Mouse (Mus musculus) liver (tissue): Measurements from ENCODE around the gene Chd1l.
A peak's percentile ranks its signal among the peaks of the same experiment; 100 is the strongest.

Experiments
- DNase-seq: peaks from one replicate; pipeline ENCODE4 v3.0.0-alpha.2; 2020; ENCODE audit warnings: mixed read lengths

The Chd1l gene

DNA sequence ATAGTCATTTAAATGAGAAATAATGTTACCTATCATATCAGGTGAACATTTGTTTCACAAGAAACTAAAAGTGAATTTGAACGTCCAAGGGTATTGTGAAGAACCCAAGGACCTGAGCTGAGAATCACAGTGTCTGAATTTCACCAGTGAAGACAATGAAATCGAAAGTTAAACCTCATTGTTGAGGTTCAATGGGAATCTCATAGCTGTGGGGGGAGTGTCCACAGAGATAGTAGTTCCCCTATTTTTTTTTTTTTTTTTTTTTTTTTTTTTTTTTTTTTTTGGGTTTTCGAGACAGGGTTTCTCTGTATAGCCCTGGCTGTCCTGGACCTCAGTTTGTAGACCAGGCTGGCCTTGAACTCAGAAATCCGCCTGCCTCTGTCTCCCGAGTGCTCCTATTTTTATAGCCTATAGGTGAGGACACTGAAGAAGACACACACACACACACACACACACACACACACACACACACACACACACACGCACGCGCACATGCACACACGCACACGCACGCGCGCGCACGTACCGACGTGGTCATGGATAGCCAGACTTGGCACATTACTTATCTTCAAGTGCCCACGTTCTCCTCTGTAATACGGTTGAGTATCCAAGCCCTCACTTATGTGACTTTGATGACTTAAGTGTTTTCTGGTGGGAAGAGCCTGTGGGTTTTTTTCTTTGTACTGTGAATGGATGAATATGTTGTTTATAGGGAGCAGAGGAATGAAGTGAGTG lies 7.3 kb upstream of the Chd1l start:
- no peak for DNase-seq

DNA sequence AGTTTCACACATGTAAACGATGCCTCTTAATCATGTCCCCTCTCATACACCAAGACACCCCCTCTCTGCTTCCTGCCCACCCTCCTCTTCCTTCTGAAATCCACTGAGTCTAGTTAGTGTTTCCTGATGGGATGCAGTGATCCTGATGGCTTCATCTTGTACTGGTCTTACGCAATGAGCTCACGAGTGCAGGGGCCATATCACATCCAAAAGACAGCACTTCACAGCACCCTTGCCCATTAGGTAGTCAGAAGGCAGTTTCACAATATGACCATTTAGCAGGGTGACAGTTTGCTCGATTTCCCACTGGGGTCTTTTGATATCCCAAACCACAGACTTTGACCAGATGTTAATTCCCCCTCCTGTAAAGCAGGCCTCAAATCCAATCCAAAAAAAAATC lies 5.9 kb upstream of the Chd1l start:
- DNase-seq, result no peak

DNA sequence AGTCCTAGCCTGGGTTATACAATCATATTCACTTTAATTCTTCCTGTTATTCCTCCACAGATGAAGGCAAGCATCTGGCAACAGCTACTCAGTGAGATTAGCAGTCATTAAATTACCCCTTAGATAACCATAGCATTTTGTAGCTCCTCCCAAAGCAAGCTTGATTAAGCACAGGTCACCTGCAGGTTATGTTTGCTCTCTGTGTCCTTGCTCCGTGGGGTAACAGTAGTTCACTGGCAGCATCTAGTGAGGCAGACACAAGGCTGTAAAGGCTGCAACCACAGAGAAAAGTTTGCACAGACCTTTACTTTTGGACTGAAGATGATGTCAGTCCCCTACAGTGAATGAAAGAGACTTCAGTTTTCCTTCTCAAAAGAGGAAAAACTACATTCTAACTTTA lies 5.2 kb upstream of the Chd1l start:
- DNase-seq, result no peak

GRCm38 (mm10) chr3:97611021-97611420 lies 1.0 kb upstream of the Chd1l start:
- DNase-seq, result no peak

DNA sequence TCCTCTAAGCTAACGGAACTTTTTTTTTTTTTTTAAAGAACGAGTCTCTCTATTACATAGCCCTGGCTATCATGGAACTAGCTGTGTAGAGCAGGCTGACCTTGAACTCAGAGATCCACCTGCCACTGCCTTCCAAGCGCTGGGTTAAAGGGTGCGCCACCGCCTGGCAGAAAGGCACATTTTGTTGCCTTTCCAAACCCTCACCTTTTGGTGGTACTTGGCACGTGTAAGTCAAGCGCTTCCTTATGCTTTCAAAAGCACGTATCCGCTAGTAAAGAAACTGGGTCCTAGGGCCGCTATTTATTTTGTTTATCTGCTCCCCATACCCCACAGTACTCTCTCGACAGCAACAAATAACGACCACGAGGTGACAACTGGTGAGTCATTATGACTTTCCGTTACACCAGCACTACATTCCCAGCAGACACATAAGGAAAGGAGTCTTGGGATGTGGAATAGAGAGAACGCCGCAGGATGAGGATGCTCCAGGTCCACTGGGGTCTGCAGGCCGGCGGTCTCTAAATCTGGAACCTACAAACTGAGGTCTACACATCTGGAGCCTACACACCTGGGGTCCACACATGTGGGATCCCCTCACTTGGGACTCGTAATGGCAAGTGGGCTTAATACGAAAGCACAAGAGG lies 680 bp downstream of the Chd1l start:
- DNase-seq, result peak; percentile 76

DNA sequence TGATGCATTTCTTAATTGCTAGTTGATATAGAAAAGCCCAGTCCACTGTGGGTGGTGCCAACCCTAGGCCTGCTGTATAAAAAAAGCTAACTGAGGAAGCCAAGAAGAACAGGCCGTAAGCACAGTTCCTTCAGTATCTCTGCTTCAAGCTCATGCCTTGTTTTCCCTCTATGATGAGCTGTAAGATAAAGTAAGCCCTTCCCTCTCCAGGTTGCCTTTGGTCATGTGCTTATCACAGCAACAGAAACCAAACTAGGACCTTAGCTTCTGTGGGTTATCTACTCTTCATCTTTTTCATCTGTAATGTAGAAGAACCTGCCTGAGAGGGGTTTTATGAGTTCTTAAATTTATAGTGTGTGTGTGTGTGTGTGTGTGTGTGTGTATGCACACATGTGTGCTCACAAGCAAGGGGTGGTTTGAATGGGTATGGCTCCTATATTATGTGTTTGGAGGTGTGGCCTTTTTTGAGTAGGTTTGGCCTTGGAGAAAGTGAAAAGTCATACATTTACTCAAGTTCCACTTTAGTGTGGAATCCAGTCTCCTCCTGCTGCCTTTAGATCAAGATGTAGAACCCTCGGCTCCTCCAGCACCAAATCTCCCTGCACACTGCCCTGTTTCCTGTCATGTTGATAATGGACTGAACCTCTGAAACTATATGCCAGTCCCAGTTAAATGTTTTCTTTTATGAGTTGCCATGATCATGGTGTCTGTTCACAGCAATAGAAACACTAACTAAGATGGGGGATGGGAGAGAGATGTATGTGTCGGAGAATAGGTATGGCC lies 9.8 kb downstream of the Chd1l start:
- DNase-seq, result no peak

- DNase-seq, result no peak
Observed at GRCm38 (mm10) chr3:97596796-97597195, 13.2 kb downstream of the Chd1l start.

DNA sequence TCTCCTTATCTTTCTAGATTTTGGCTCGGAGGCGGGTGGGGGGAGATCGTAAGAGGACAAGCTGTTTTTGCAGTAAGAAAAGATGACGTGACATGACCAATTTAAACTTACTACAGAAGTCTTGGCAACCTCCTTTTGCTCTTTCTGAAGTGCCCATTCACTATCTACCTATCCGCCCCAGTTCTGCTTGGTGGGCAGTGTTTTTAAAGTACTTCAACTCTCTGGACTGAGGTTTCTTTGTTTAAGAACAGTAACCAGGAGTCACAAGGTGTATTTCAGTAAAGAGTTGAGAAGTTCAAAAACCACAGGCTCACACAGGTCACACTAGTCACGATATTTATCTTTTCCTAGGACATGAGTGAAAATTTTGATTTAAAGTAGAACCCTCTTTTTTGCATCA lies 14.9 kb downstream of the Chd1l start:
- DNase-seq, result no peak

- no peak for DNase-seq
Observed at GRCm38 (mm10) chr3:97594140-97594539, 15.9 kb downstream of the Chd1l start.

DNA sequence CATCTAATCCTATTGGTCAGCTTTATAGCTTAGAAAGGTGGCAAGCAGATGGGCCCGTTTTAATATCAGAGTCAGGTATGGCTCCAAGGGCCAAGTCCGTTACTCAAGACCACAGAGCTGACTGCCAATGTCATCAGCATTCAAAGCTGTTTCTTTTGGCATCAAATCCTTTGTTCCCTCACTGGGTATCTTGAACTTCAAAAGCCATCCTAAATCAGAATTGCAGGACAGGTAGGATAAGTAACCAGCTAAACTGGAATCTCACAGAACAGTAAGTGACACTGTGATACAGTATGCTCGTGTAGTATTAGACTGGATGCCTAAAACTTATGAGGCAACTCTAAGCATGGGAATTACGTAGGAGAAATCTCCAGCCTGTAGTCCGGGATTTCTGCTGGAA lies 16.9 kb downstream of the Chd1l start:
- DNase-seq, result no peak

GRCm38 (mm10) chr3:97590699-97591098 lies 19.3 kb downstream of the Chd1l start:
- no peak for DNase-seq

DNA sequence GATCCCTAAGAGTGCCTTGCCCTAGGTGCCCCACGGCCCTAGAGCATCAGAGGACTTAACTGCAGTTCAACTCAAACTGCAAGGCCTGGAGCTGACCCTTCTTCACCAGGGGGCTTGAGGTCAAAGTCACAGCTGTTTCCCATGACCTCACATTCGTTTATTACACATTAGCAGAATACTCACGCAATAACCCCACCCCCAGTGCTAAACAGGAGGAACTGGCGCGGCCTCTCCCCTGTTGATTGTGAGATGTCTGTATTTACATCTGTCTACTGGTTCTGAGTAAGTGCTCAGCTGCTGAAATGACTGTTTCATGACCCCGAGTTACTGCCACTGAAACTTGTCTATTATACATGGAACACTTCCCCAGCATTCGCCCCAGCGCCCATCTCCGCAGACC lies 22.3 kb downstream of the Chd1l start:
- no peak for DNase-seq

DNA sequence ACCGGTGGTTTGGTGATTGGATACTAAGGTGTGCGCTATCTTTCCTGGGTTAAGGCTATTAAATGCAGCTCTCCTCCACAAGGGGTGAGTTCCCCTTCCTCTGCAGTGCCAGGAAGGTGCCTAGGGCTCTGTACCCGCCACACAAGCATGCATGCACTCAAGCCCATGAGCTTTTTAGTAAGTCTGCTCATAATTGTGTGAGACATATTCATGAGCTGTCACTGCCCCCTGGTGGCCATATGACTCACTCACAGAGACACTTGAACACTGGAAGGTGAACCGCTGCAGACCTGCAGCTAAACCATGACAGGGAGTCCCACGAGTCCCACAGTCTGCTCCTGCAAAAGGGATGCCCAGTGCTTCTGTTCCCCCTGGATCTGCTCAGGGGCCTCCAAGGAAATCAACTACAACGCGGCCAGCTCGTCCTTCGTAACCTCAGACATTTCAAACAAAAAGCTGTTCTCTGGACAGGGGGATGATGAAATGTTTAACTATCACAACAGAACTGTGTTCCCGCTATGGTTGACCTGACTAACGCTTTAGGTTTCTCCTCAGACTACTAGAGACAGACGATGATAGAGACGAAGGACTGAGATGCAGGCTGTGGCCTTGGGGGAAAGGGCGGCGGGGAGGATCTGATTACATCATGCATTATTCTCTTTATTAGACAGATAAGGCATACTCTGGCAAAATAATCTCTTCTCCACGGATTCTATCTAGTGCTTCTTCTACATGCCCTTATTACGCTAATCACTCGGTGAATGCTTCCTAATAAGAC lies 24.4 kb downstream of the Chd1l start:
- peak; percentile 76 for DNase-seq

GRCm38 (mm10) chr3:97573807-97574206 lies 36.2 kb downstream of the Chd1l start:
- no peak for DNase-seq

GRCm38 (mm10) chr3:97564588-97564987 lies 45.4 kb downstream of the Chd1l start:
- no peak for DNase-seq

DNA sequence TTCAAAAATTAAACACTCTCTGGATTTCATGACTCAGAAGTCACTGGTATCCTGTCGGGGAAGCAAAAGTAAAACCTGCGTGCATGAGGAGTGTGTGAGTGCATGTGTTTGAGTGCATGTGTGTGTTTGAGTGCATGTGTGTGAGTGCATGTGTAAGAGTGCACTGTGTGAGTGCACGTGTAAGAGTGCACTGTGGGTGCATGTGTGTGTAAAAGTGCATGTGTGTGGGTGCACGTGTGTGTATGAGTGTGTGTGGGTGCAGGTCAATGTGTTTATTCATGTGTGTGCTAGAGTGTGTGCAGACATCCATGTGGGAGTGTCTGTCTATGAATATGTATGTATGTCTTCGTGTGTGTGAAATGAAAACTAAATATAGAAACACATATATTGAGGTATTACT lies 51.4 kb downstream of the Chd1l start:
- DNase-seq, result no peak

DNA sequence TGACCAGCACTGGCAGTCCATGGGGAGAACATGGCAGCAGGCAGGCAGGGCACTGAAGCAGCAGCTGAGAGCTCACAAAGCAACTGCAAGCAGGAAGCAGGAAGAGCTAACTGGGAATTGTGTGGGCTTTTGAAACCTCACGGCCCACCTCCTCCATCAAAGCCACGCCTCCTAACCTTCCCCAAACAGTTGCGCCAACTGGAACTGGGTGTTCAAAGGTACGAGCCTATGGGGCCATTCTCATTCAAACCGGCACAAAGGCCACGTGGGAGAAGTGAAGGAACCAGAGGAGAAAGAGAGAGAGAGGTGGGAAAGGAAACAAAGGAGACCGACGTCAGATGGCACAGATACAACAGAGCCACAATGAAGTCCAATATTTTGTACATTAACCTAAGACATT lies 63.8 kb downstream of the Chd1l start:
- no peak for DNase-seq

DNA sequence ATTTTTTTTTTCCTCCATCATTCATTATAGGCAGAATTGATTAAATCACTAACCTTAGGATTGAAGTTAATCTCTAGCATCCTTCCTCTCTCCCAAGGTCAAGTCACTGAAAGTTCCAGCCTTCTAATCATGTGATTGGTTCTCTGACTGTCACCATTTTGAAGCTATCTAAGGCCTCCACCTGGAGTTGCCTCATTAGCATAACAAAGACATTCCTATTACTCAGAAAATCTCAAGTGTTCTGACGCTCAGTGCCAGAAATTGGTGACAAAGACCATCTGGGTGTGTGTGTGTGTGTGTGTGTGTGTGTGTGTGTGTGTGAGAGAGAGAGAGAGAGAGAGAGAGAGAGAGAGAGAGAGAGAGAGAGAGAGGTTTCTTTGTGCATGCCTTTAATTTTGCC lies 69.8 kb downstream of the Chd1l start:
- no peak for DNase-seq

- no peak for DNase-seq
Observed at GRCm38 (mm10) chr3:97538634-97539033, 71.4 kb downstream of the Chd1l start.

DNA sequence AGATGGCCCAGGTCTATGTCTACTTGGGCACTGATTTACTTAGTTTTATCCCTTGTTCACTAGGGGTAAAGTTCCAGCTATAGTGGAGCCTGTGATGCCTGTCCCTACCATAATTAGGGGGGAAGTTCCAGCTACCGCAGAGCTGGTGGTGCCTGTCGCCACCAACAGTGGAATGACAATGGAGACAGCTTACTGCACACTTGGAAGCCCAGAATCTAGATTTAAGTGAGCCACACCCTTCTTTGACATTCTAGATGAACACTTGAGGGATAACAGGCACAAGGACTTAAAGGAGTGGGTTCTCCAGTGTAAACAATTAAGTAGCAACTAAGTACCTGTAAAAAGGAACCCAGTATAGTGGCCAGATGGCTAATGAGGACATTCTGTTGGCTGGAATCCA lies 73.0 kb downstream of the Chd1l start:
- no peak for DNase-seq

DNA sequence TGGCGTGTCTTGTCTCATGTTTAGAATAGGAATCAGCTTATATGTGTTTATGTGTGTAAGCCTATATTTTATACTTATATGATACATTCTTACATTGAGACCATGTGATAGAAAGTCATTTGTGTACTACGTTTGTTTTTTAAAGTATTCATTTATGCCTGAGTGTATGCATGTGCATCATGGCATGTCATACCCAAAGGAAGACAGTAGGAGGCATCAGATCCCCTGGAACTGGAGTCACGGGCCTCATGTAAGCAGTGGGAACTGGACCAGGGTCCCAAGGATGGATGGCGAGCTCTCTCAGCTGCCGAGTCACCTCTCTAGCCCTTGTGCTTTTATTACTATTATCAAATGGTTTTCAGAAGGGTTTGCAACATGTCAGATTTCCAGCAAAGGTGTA lies 74.3 kb downstream of the Chd1l start:
- DNase-seq, result no peak

DNA sequence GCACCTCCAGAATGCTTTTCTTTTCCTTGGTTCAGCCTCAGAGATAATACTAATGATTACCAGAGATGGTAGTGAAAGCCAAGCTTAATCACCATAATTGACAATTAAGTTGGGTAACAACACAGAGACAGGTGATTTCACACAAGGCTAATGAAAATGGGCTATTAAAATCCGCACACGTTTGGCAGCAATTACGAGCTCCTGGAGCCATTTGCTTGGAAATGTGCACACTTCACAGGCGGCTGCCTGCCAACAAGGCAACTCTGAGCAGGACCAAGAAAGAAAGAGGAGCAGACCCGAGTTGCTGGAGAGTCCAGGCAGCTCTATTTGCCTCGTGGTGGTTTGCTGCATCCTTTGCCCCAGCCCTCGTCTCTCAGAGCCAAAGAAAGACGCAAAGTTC lies 84.5 kb downstream of the Chd1l start:
- DNase-seq, result no peak

DNA sequence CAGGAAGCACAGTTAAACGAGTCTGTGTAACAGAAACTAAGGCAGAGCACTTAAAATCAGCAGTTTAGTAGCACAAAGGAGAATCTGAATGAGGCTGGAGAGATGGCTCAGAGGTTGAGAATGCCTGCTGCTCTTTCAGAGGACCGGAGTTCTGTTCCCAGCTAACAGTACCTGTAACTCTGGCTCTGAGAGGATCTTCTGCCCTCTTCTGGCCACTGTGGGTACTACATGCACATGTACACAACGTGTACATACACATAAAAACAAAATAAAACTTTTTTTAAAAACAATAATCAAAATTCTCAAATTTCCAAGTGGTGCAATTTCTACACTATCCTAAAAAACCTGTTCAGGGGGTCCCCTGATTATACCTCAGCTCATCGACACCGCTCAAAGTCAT lies 85.2 kb downstream of the Chd1l start:
- peak; percentile 33 for DNase-seq
